Mouse (Mus musculus) bone marrow, adult 2 months (tissue): ENCODE data around the gene Ugt1a6b.

ENCODE experiments used
- CTCF ChIP-seq: fragments of 200-500 bp; IDR thresholded peaks from 2 replicates; pipeline ENCODE4 v1.5.1; 2011; ENCODE audit warnings: low read length, control low read depth; ENCODE audit not compliant: control insufficient read depth, insufficient read depth
- POLR2A ChIP-seq: fragments of 200-500 bp; IDR thresholded peaks from 2 replicates; pipeline ENCODE4 v1.6.1; 2011; ENCODE audit warnings: low read depth, mild to moderate bottlenecking, control low read depth, low read length, borderline replicate concordance; ENCODE audit not compliant: control insufficient read depth

- TF ChIP-seq CTCF (no peak), POLR2A (no peak)
These were observed 130.6 kb downstream of the Ugt1a6b start for GRCm38 (mm10) chr1:88233421-88234247.
